Mouse (Mus musculus): ENCODE measurements around the gene Cygb. TPM values are rescaled to one million over a fixed set of nuclear protein-coding genes. Genes with fewer than 3 reads are reported as not detected.

The Cygb gene
- polyA plus RNA-seq, 1 experiment from 2014 or later: 3.7 TPM

DNA sequence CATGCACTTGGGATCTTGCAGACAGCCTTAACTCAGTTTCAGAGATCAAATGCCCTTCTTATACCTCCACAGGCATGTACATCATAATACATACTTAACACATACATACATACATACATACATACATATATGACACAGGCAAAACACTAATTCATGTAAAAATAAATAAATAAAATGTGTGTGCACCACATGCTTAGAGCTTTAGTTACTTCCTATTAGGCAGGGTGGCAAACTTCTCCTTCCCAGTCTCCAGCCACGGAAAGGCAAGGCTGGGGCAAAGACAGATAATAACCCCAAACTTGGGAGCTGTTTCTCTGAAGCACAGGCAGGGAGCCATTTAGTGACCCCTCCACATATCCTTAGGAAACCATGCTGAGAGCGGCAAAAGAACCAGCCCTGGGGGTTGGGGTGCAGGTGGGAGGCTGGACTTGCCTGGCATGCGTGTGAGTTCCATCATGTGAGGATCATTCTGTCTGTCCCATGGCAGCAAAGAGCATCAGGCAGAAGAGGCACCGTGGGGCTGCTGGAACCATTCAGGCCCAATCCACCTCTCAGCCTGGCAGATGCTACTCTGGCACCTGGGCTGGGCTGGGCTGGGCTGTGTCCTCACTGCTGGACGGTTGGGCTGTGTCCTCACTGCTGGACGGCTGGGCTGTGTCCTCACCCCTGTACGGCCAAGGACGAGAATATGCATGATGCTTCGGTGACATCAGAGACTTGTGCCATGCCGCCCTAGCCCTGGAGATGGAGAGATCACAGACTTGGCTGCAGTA lies 27.6 kb downstream of the Cygb start, which contains the start of gene Rhbdf2:
Gene Rhbdf2, minus strand, starts transcription at position 721 of the 773 bp plus-strand sequence.
- Histone ChIP-seq H3K9me3 (ENCODE audit: low read length) (no peaks in the 10 kb centered on the region), H3K9ac (replicated peaks) (no peak within 1 kb of the TSS), H3K4me1 (ENCODE audit: insufficient read depth) (peaks cover 35% of the 10 kb centered on the region), H3K27ac (ENCODE audit: low read depth) (no peak within 1 kb of the TSS), H3K36me3 (replicated peaks; ENCODE audit: insufficient read depth, low read length) (no peaks in the 10 kb centered on the region), H3K27me3 (ENCODE audit: insufficient read depth, low read length) (no peaks in the 10 kb centered on the region), H3K4me3 (ENCODE audit: low read depth, low read length) (no peak within 1 kb of the TSS), H3K4me2 (ENCODE audit: low read depth, low read length) (no peak within 1 kb of the TSS)
- no peak for TF ChIP-seq CTCF (IDR thresholded peaks at IDR 0.05; ENCODE audit: low read depth)
- no peak for TF ChIP-seq EP300 (IDR thresholded peaks at IDR 0.05; ENCODE audit: low read depth)
- WGBS (ENCODE audit: insufficient replicate concordance): 68% methylated on average over 10 of the region's 10 CpGs
- no peak for ATAC-seq
- no peak for DNase-seq

DNA sequence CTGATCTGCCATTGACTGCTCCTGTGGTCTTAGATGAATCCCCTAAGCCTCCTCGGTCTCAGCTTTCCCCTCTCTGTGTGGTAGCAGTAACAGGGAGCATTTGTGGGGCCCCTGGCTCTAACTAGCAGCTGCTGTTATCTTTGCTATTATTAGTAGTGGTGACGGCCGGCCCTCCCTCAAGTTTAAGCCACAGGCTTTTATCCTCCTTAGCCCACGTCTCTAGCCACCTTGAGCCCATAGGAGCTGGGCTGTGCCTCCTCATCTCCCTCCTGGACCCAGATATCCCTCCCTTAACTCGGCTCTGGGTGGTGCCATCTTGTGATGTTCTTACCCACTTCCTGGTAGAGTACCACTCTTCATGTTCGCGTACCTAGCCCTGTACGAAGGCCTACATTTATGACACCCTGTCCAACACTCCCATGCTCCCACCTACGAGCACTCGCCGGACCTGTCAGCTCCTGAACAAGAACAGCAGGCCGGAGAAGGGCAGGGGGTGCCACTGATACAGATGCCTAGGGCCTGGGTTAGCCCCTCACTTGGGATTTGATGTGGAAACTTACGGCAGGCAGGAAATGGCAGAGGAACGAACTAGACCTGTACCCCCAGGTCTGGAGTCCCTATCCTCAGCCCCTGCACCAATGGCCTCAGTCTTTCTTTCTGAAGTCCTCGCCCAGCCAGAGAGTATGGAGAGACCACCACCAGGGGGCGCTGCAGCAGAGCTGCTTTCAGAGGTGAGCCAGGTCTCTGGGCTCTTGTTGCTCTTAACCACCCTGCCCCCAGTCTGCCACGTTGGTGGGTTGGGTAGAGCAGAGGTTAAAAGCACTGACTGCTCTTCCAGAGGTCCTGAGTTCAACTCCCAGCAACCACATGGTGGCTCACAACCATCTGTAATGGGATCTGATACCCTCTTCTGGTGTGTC lies 28.8 kb downstream of the Cygb start:
- no peak overlapping the region for H3K4me2 ChIP-seq (ENCODE audit: low read depth, low read length)
- ATAC-seq: no peak
- H3K9ac ChIP-seq (replicated peaks): no peak overlapping the region
- H3K27ac ChIP-seq (ENCODE audit: low read depth): 0 out of 2 replicates have a peak overlapping the region, but pooled peaks have one; percentile 41
- no peaks in the 10 kb centered on the region for H3K9me3 ChIP-seq (ENCODE audit: low read length)
- 63% methylated on average over 17 of the region's 17 CpGs for WGBS (ENCODE audit: insufficient replicate concordance)
- H3K36me3 ChIP-seq (replicated peaks; ENCODE audit: insufficient read depth, low read length): no peaks in the 10 kb centered on the region
- peaks cover 43% of the 10 kb centered on the region for H3K4me1 ChIP-seq (ENCODE audit: insufficient read depth)
- DNase-seq: peak; percentile 85
- H3K27me3 ChIP-seq (ENCODE audit: insufficient read depth, low read length): no peaks in the 10 kb centered on the region
- no peak overlapping the region for H3K4me3 ChIP-seq (ENCODE audit: low read depth, low read length)
- TF ChIP-seq CTCF (IDR thresholded peaks at IDR 0.05; ENCODE audit: low read depth): peak; percentile 88
- no peak for TF ChIP-seq EP300 (IDR thresholded peaks at IDR 0.05; ENCODE audit: low read depth)

DNA sequence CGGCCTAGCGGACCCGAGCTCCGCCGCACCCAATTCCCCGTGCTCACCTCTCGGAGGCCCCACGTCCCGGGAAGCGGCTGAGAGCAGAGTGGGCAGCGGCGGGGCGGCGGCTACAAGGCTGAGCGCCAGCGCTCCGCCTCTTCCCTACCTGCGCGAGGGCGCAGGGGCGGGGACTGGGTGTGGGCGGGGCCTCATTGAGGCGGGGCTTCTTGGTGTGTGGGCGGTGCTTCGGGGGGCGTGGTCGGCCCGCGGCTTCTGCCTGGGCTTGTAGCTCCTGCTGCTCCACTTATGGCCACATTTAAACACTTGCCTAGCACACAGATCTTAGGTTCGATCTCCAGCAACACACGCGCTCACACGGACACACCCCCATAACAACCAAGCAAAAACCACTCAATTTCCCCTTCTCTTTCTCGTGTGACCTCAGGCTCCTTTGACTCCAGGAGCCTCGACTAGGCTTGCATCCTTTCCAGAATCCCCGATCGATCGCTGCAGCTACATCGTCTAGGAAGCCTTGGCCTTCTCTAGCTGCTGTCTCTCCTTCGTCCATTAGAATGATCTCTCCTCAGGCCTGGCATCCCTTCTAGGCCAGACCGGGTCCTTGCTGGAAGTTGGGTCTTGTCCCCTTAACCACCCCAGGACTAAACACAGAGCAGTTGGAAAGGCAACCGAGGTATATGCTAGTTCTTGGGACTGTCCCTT lies 29.8 kb downstream of the Cygb start:
- Histone ChIP-seq H3K4me2 (ENCODE audit: low read depth, low read length) (peak overlapping the region; percentile 86), H3K9ac (replicated peaks) (peak overlapping the region; percentile 88), H3K27ac (ENCODE audit: low read depth) (peak overlapping the region; percentile 89), H3K27me3 (ENCODE audit: insufficient read depth, low read length) (no peaks in the 10 kb centered on the region), H3K36me3 (replicated peaks; ENCODE audit: insufficient read depth, low read length) (no peaks in the 10 kb centered on the region), H3K4me1 (ENCODE audit: insufficient read depth) (peaks cover 53% of the 10 kb centered on the region), H3K9me3 (ENCODE audit: low read length) (no peaks in the 10 kb centered on the region), H3K4me3 (ENCODE audit: low read depth, low read length) (peak overlapping the region; percentile 88)
- WGBS (ENCODE audit: insufficient replicate concordance): 18% methylated on average over 28 of the region's 42 CpGs
- peak; percentile 96 for DNase-seq
- no peak for TF ChIP-seq EP300 (IDR thresholded peaks at IDR 0.05; ENCODE audit: low read depth)
- no peak for TF ChIP-seq CTCF (IDR thresholded peaks at IDR 0.05; ENCODE audit: low read depth)
- peak; percentile 78 for ATAC-seq

DNA sequence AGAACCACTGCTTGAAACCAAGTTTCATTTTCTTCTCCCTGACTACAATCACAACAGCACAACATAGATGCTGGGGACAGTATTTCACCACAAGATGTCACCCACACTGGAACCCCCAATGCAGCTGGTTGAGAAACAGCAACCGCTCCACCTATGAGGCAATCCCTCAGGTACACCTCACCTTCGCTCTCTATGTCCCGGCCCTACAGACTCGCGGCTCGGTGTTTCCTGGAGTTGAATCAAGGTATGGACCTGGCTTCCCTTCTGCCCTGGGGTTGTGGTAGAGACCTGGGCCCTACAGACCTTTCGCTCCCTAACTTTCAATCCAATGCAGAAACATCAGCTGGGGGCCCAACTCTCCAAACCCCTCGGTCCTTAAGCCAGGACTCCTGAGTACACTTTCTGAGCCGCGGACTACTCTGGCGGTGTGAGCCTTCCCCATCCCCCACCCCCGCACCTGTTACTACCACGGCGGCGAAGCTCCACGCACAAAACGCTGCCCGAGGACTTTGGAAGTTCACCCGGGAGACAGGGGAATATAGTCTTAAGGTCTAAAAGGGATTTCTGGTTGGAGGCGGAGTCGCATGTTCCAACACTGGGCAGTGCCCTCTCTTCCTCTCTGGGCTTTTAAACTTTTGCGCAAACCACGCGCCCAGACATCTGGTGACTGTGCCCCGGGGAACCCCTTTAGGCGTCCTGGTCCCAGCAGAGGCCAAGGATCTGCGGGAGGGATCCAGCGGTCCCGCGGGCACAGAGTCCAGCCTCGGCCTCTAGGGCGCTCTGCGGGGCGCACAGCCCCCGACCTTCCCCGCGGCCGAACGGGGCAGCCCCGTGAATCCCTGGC lies 30.6 kb downstream of the Cygb start:
- H3K27me3 ChIP-seq (ENCODE audit: insufficient read depth, low read length): no peaks in the 10 kb centered on the region
- H3K4me2 ChIP-seq (ENCODE audit: low read depth, low read length): peak overlapping the region; percentile 86
- H3K4me3 ChIP-seq (ENCODE audit: low read depth, low read length): peak overlapping the region; percentile 88
- peak overlapping the region; percentile 89 for H3K27ac ChIP-seq (ENCODE audit: low read depth)
- ATAC-seq: peak; percentile 48
- peak; percentile 66 for DNase-seq
- H3K4me1 ChIP-seq (ENCODE audit: insufficient read depth): peaks cover 61% of the 10 kb centered on the region
- H3K36me3 ChIP-seq (replicated peaks; ENCODE audit: insufficient read depth, low read length): no peaks in the 10 kb centered on the region
- H3K9ac ChIP-seq (replicated peaks): peak overlapping the region; percentile 88
- no peaks in the 10 kb centered on the region for H3K9me3 ChIP-seq (ENCODE audit: low read length)
- WGBS (ENCODE audit: insufficient replicate concordance): 2% methylated on average over 39 of the region's 40 CpGs
- TF ChIP-seq EP300 (IDR thresholded peaks at IDR 0.05; ENCODE audit: low read depth) (no peak), CTCF (IDR thresholded peaks at IDR 0.05; ENCODE audit: low read depth) (peak; percentile 33; the same call in 1 of the 2 replicates)

DNA sequence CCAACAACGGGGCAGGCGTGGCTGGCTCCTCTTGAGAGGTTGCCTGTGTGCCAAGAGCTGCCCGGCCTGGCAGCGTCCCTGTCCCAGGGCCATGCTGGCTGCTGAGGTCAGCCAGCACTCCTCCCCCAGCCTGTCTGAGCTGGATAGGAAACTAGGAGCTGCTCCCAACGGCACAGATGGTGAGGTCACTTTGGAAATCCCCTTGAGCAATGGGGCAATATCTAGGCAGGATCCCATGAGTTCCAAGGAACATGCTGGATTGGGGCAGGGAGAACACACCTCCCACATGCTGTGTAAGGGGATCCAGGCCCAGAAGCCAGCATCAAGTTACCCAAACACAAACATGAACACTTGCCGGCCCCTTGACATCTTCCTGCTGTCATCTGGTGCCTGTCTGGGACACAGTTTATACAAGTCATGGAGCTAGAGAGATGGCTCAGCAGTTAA lies 32.8 kb downstream of the Cygb start:
- H3K4me3 ChIP-seq (ENCODE audit: low read depth, low read length): peak overlapping the region; percentile 30; the same call in 1 of the 2 replicates
- no peaks in the 10 kb centered on the region for H3K36me3 ChIP-seq (replicated peaks; ENCODE audit: insufficient read depth, low read length)
- H3K9ac ChIP-seq (replicated peaks): peak overlapping the region; percentile 52
- DNase-seq (peak; percentile 64), ATAC-seq (peak; percentile 55)
- H3K4me2 ChIP-seq (ENCODE audit: low read depth, low read length): peak overlapping the region; percentile 86
- 46% methylated on average over 6 of the region's 6 CpGs for WGBS (ENCODE audit: insufficient replicate concordance)
- peak overlapping the region; percentile 75 for H3K27ac ChIP-seq (ENCODE audit: low read depth)
- H3K9me3 ChIP-seq (ENCODE audit: low read length): no peaks in the 10 kb centered on the region
- H3K27me3 ChIP-seq (ENCODE audit: insufficient read depth, low read length): no peaks in the 10 kb centered on the region
- TF ChIP-seq CTCF (IDR thresholded peaks at IDR 0.05; ENCODE audit: low read depth): no peak
- peak; percentile 35; the same call in 1 of the 2 replicates for TF ChIP-seq EP300 (IDR thresholded peaks at IDR 0.05; ENCODE audit: low read depth)
- peaks cover 82% of the 10 kb centered on the region for H3K4me1 ChIP-seq (ENCODE audit: insufficient read depth)
